Mouse (Mus musculus) cerebellum, adult 2 months (tissue): ENCODE measurements around the gene Zmynd12. TPM values are rescaled to one million over a fixed set of nuclear protein-coding genes. Genes with fewer than 3 reads are reported as not detected.
A peak's percentile ranks its signal among the peaks of the same experiment; 100 is the strongest.

Source experiments
- DNase-seq, 2 experiments: peaks; one replicate each; pipeline ENCODE4 v3.0.0; 2021
- H3K27ac ChIP-seq: fragments of 200-500 bp; 2 replicates; pipeline ENCODE4 v1.5.1; 2012; ENCODE audit warnings: low read length, control low read depth, inconsistent platforms; ENCODE audit not compliant: insufficient read depth
- H3K27me3 ChIP-seq: fragments of 200-500 bp; 2 replicates; pipeline ENCODE4 v1.6.1; 2012; ENCODE audit warnings: inconsistent platforms, mild to moderate bottlenecking, low read length, moderate library complexity; ENCODE audit not compliant: control insufficient read depth, insufficient read depth
- H3K4me1 ChIP-seq: fragments of 200-500 bp; 2 replicates; pipeline ENCODE4 v1.6.1; 2011; ENCODE audit warnings: low read length; ENCODE audit not compliant: control insufficient read depth, insufficient read depth
- H3K4me3 ChIP-seq: fragments of 200-500 bp; replicated peaks from 2 replicates; pipeline ENCODE3; 2011; ENCODE audit warnings: mild to moderate bottlenecking, low read depth, low read length, control low read depth; ENCODE audit not compliant: insufficient read depth
- CTCF ChIP-seq: fragments of 200-500 bp; IDR thresholded peaks from 2 replicates; pipeline ENCODE4 v1.5.1; 2011; ENCODE audit warnings: low read depth, mild to moderate bottlenecking, control low read depth, low read length, moderate library complexity, borderline replicate concordance; ENCODE audit not compliant: insufficient read depth
- POLR2A ChIP-seq: fragments of 200-500 bp; IDR thresholded peaks from 2 replicates; pipeline ENCODE4 v1.6.1; 2011; ENCODE audit warnings: low read length, control low read depth, borderline replicate concordance; ENCODE audit not compliant: insufficient read depth
- WGBS: fragments of 180-500 bp; shearing (Covaris S2); methylation state at CpG from one replicate; pipeline ENCODE4 v1.1.7; 2018; 5-methylcytosine and 5-hydroxymethylcytosine counted together
- polyA plus RNA-seq: library from polyadenylated mRNA; depleted of rRNA; stranded (reverse); fragments of >200 nt; gene quantifications from 2 replicates; pipeline ENCODE4 v1.2.3, GENCODE M21; 2012

Zmynd12 gene
- polyA plus RNA-seq, 1 experiment: 0.64 TPM

GRCm38 (mm10) chr4:119450436-119450835 lies 27.8 kb downstream of the Zmynd12 start:
- no peaks in the 10 kb centered on the region for H3K4me1 ChIP-seq
- no peaks in the 10 kb centered on the region; the same call in 1 of the 2 replicates for H3K27me3 ChIP-seq
- DNase-seq: no peak
- 73% methylated on average over 7 of the region's 7 CpGs for WGBS
- no peak for TF ChIP-seq CTCF
- TF ChIP-seq POLR2A: no peak
- H3K4me3 ChIP-seq: no peak overlapping the region
- H3K27ac ChIP-seq: no peak overlapping the region

DNA sequence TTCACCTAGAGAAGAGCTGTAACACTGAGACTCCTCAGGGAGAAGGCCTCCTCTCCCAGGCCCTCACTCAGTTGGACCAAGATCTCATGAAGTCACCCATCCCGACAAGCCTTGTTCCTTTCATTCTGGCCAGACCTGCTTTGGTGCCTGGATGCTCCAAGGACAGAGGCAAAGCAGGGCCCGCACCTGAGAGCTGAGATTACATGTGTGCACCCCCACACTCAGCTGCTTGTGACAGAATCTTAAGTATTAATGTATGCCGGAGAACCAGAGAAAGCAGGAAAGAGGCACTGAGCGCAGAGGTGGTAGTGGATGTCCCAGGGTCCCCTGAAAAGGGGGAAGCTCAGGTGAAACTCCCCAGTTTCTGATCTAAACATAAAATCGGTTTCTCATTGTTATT lies 30.5 kb downstream of the Zmynd12 start:
- H3K27me3 ChIP-seq: no peaks in the 10 kb centered on the region; the same call in 1 of the 2 replicates
- TF ChIP-seq POLR2A (no peak), CTCF (no peak)
- WGBS: 77% methylated on average over 5 of the region's 5 CpGs
- no peak overlapping the region for H3K27ac ChIP-seq
- no peak for DNase-seq
- H3K4me3 ChIP-seq: no peak overlapping the region
- H3K4me1 ChIP-seq: no peaks in the 10 kb centered on the region

- TF ChIP-seq CTCF (no peak), POLR2A (no peak)
- Histone ChIP-seq H3K27me3 (no peaks in the 10 kb centered on the region; the same call in 1 of the 2 replicates), H3K4me1 (no peaks in the 10 kb centered on the region), H3K27ac (no peak overlapping the region), H3K4me3 (no peak overlapping the region)
- 35% methylated on average over 6 of the region's 6 CpGs for WGBS
- no peak for DNase-seq
Measured at GRCm38 (mm10) chr4:119453533-119453932, 30.9 kb downstream of the Zmynd12 start.

GRCm38 (mm10) chr4:119460296-119460695 lies 37.7 kb downstream of the Zmynd12 start:
- Histone ChIP-seq H3K4me1 (peaks cover 25% of the 10 kb centered on the region), H3K27me3 (no peaks in the 10 kb centered on the region; the same call in 1 of the 2 replicates), H3K27ac (peak overlapping the region; percentile 77), H3K4me3 (no peak overlapping the region)
- 22% methylated on average over 5 of the region's 5 CpGs for WGBS
- DNase-seq: peak in 1 of 2 experiments; percentile 42
- TF ChIP-seq CTCF: peak; percentile 21; the same call in 1 of the 2 replicates
- no peak for TF ChIP-seq POLR2A

DNA sequence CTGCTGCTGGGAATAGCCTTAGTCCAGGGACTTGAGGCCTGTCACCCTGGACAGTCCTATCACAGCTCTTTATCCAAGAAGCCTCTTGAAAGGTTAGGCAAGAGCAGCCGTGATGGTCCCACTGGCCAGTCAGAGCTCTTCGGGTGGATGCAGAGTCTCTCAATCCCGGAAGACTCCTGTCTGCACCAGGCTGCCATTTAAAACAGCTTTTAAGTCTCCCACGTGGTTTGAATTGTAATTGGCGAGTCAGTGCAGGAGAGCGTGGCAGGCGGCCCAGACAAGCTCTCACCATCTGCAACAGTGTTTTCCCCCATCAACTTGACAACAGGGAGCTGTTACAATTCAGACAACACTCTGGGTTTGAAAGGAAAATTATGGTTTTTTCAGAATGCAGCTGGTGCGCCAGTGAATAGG lies 38.1 kb downstream of the Zmynd12 start:
- DNase-seq: peak; percentile 85 to 89
- Histone ChIP-seq H3K4me1 (peaks cover 25% of the 10 kb centered on the region), H3K27me3 (no peaks in the 10 kb centered on the region), H3K27ac (peak overlapping the region; percentile 77), H3K4me3 (no peak overlapping the region)
- TF ChIP-seq POLR2A (no peak), CTCF (no peak)
- WGBS: 2% methylated on average over 8 of the region's 8 CpGs

- WGBS: 70% methylated on average over 3 of the region's 3 CpGs
- no peak overlapping the region for H3K27ac ChIP-seq
- DNase-seq: no peak
Measured at GRCm38 (mm10) chr4:119462457-119462856, 39.8 kb downstream of the Zmynd12 start.

DNA sequence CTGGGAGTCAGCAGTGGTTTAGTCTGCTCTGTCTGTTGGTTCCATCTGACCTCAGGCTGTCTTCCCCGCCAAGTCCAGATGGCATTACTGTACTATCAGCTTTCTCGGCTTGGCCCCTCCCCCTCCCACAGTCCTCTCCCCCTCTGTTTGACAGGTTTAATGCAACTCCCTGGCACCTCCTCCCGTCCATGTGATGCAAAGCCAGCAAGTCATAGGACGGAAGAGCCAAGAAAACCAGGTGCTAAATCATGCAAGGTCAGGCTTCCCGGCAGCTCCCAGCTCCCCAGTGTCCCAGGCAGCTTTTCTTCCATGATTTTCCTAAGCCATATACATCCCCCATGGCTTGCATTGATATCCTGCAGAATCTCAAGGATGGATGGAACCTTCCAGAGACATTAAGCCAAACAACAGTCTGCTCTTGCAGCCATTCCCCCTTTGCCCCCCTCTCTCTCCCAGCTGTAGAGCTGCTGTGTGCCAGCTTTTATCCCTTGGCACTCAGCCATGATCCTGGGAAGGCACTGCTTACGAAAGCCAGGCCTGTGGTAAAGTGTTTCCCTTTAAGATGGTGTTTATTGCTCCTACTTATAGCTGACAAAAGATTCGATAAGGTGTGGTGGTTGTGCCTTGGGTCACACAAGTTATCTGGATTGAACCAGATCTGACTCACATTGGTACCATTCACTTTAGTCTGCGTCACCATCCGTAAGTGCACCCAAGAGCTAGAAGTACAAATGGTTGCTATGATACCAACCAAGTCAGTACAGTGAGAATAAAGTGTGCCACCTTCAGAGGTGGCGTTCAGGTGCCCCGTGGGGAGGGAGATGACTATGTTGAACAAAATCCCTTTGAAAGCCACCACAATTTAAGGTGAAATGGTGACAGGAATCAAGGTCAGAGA lies 40.5 kb downstream of the Zmynd12 start:
- peaks cover 30% of the 10 kb centered on the region for H3K4me1 ChIP-seq
- no peak overlapping the region for H3K4me3 ChIP-seq
- DNase-seq: peak; percentile 73 to 84
- no peak for TF ChIP-seq POLR2A
- no peak for TF ChIP-seq CTCF
- no peaks in the 10 kb centered on the region for H3K27me3 ChIP-seq
- H3K27ac ChIP-seq: peak overlapping the region; percentile 38; the same call in 1 of the 2 replicates
- 29% methylated on average over 11 of the region's 11 CpGs for WGBS

More at GRCm38 (mm10) chr4:119462457-119462856, 39.8 kb downstream of the Zmynd12 start:
- Histone ChIP-seq H3K27me3 (no peaks in the 10 kb centered on the region), H3K4me1 (peaks cover 26% of the 10 kb centered on the region), H3K4me3 (no peak overlapping the region)
- no peak for TF ChIP-seq CTCF
- no peak for TF ChIP-seq POLR2A
